Mouse (Mus musculus) testis, adult 2 months (tissue): ENCODE measurements around the gene Rcor3.

Source experiments
- CTCF ChIP-seq: fragments of 200-500 bp; IDR thresholded peaks from 2 replicates; pipeline ENCODE4 v1.5.1; 2012; ENCODE audit warnings: low read depth, mild to moderate bottlenecking, inconsistent platforms, low read length, moderate library complexity; ENCODE audit not compliant: control insufficient read depth, insufficient read depth, insufficient replicate concordance
- POLR2A ChIP-seq: fragments of 200-500 bp; IDR thresholded peaks from 2 replicates; pipeline ENCODE4 v1.6.1; 2012; ENCODE audit warnings: low read depth, mild to moderate bottlenecking, inconsistent platforms, low read length, moderate library complexity; ENCODE audit not compliant: control insufficient read depth

DNA sequence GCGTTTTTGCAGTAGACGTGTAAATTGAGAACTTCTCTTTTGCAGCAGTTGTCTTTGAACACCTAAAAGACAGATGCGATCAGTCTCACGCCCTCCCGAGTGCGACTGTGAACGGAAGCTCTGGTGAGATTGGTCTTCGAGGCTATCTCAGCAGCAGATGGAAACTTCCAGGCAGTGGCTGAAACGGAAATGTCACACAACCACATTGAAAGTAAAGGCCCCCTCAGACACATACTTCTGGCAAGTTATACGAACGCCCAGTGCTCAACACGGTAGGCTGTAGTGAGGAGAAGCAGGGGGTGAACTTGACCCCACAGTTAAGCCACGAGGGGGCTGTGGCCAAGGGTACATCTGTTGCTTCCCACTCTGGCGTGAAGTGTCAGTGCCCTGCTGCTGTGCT is 75.2 kb downstream of the Rcor3 start:
- no peak for TF ChIP-seq POLR2A
- no peak for TF ChIP-seq CTCF
